In genomic region chr11:60418473-60418803, GRCm38 (mm10) we compare ENCODE assay signal across 8 mouse cellular contexts. TPM values are rescaled to one million over a fixed set of nuclear protein-coding genes. Genes with fewer than 3 reads are reported as not detected.
A peak's percentile ranks its signal among the peaks of the same experiment; 100 is the strongest.
DNase-seq lines count a peak whose midpoint lies in the region; ATAC-seq lines count a peak whose summit lies in the region.

No protein-coding gene starts in this region.

- ATAC-seq in heart, embryonic 15.5 days (replicated peaks; ENCODE audit: insufficient number of reproducible peaks, insufficient read depth, low FRiP score, low read depth), result no peak

- H3K36me3 ChIP-seq in heart, embryonic 15.5 days, result no peaks in the 10 kb centered on the region
- no peaks in the 10 kb centered on the region for H3K36me3 ChIP-seq in limb, embryonic 10.5 days

- H3K27ac ChIP-seq in heart, embryonic 15.5 days, result peak overlapping the region; percentile 87; the same call in 1 of the 2 replicates
- H3K27ac ChIP-seq in limb, embryonic 10.5 days, result peak overlapping the region; percentile 96; the same call in 1 of the 2 replicates

- H3K9ac ChIP-seq in heart, embryonic 15.5 days, result peak overlapping the region; percentile 87

- peaks cover 30% of the 10 kb centered on the region for H3K4me1 ChIP-seq in heart, embryonic 15.5 days (replicated peaks)
- peaks cover 31% of the 10 kb centered on the region for H3K4me1 ChIP-seq in limb, embryonic 10.5 days

- no peaks in the 10 kb centered on the region for H3K9me3 ChIP-seq in heart, embryonic 15.5 days (replicated peaks)
- no peaks in the 10 kb centered on the region for H3K9me3 ChIP-seq in limb, embryonic 10.5 days (replicated peaks)

- 5% methylated on average over 6 of the region's 6 CpGs for WGBS in heart, embryonic 15.5 days
- 14% methylated on average over 6 of the region's 6 CpGs for WGBS in limb, embryonic 10.5 days

- DNase-seq in cerebellum, postnatal 14 days, result peak; percentile 12 to 16
- DNase-seq in cerebellum, adult 9-10 months, result no peak
- peak; percentile 38 for DNase-seq in T-cell, adult 2 months (ENCODE audit: low spot score)
- no peak for DNase-seq in limb, embryonic 10.5 days (ENCODE audit: low spot score)
- DNase-seq in natural killer cell, adult 2 months (ENCODE audit: low spot score in 2 of 2), result peak; percentile 15 to 22
- DNase-seq in ovary, postnatal 10 days (ENCODE audit: low spot score), result no peak
- no peak for DNase-seq in urinary bladder, postnatal 4 days (ENCODE audit: low spot score in 2 of 2)

- H3K27me3 ChIP-seq in heart, embryonic 15.5 days, result no peaks in the 10 kb centered on the region
- H3K27me3 ChIP-seq in limb, embryonic 10.5 days (ENCODE audit: low read depth, poor library complexity, severe bottlenecking), result no peaks in the 10 kb centered on the region

- H3K4me3 ChIP-seq in heart, embryonic 15.5 days, result peak overlapping the region; percentile 90
- H3K4me3 ChIP-seq in limb, embryonic 10.5 days, result peak overlapping the region; percentile 98

- H3K4me2 ChIP-seq in heart, embryonic 15.5 days, result peak overlapping the region; percentile 90

RNA-seq across cellular contexts. Expression of gene Atpaf2, which starts 0.2 kb away (rescaled TPM):
- 46.4 and 55.0 TPM in 2 replicates for polyA plus RNA-seq in heart, embryonic 15.5 days (2015; fragmentation: Nextera tagmentation; extraction: Ambion mirVana)
- polyA plus RNA-seq in limb, embryonic 10.5 days (2016; fragmentation: Nextera tagmentation; extraction: Ambion mirVana), result 67.1 and 67.7 TPM in 2 replicates

RNA-seq across cellular contexts. Expression of gene Gid4, which starts 1.5 kb away (rescaled TPM):
- polyA plus RNA-seq in heart, embryonic 15.5 days (2015; fragmentation: Nextera tagmentation; extraction: Ambion mirVana), result 19.0 and 20.0 TPM in 2 replicates
- 25.7 and 26.1 TPM in 2 replicates for polyA plus RNA-seq in limb, embryonic 10.5 days (2016; fragmentation: Nextera tagmentation; extraction: Ambion mirVana)

RNA-seq across cellular contexts. Expression of gene Drg2, which starts 36.0 kb away (rescaled TPM):
- 54.0 and 69.8 TPM in 2 replicates for polyA plus RNA-seq in heart, embryonic 15.5 days (2015; fragmentation: Nextera tagmentation; extraction: Ambion mirVana)
- 151 and 153 TPM in 2 replicates for polyA plus RNA-seq in limb, embryonic 10.5 days (2016; fragmentation: Nextera tagmentation; extraction: Ambion mirVana)

RNA-seq across cellular contexts. Expression of gene Myo15, which starts 50.7 kb away (rescaled TPM):
- polyA plus RNA-seq in heart, embryonic 15.5 days (2015; fragmentation: Nextera tagmentation; extraction: Ambion mirVana), result 0.04 TPM in 1 of 2 replicates, not detected in the other
- 0.10 and 0.11 TPM in 2 replicates for polyA plus RNA-seq in limb, embryonic 10.5 days (2016; fragmentation: Nextera tagmentation; extraction: Ambion mirVana)

Comparison
In these comparisons a context has a peak if more than half of its experiments do, and no peak if none do; other contexts are left out.
1. DNase-seq: peak in cerebellum, postnatal 14 days (2 of 2), T-cell, adult 2 months (single experiment) and natural killer cell, adult 2 months (2 of 2); none in cerebellum, adult 9-10 months (single experiment), limb, embryonic 10.5 days (single experiment), ovary, postnatal 10 days (single experiment) and urinary bladder, postnatal 4 days (0 of 2).